Mouse (Mus musculus) ovary, adult 18-20 months (tissue): ENCODE measurements around the gene Myog.

Experiments used
- DNase-seq: peaks from one replicate; pipeline ENCODE4 v3.0.0; 2022; ENCODE audit warnings: low spot score, mixed read lengths

The Myog gene

GRCm38 (mm10) chr1:134285458-134286120 lies 4.2 kb upstream of the Myog start:
- no peak for DNase-seq

- no peak for DNase-seq
These were observed 1.6 kb upstream of the Myog start for GRCm38 (mm10) chr1:134288239-134288638.

- DNase-seq = no peak
These were observed 511 bp downstream of the Myog start for GRCm38 (mm10) chr1:134290300-134290699.

- no peak for DNase-seq
These were observed 1.1 kb downstream of the Myog start for GRCm38 (mm10) chr1:134290909-134291308.

- no peak for DNase-seq
These were observed 1.8 kb downstream of the Myog start for GRCm38 (mm10) chr1:134291555-134291954.

GRCm38 (mm10) chr1:134292073-134292472 lies 2.3 kb downstream of the Myog start:
- DNase-seq = no peak

GRCm38 (mm10) chr1:134292601-134293000 lies 2.8 kb downstream of the Myog start:
- no peak for DNase-seq

- no peak for DNase-seq
These were observed 3.5 kb downstream of the Myog start for GRCm38 (mm10) chr1:134293276-134293675.

- no peak for DNase-seq
These were observed 4.2 kb downstream of the Myog start for GRCm38 (mm10) chr1:134293738-134294604.

- no peak for DNase-seq
These were observed 7.5 kb downstream of the Myog start for GRCm38 (mm10) chr1:134297265-134297664.

- DNase-seq = no peak
These were observed 9.0 kb downstream of the Myog start for GRCm38 (mm10) chr1:134298636-134299411.

GRCm38 (mm10) chr1:134302568-134303238 lies 12.9 kb downstream of the Myog start:
- DNase-seq = no peak

GRCm38 (mm10) chr1:134304940-134305339 lies 15.2 kb downstream of the Myog start:
- DNase-seq = no peak

GRCm38 (mm10) chr1:134307409-134307808 lies 17.6 kb downstream of the Myog start:
- no peak for DNase-seq

- DNase-seq = no peak
These were observed 20.5 kb downstream of the Myog start for GRCm38 (mm10) chr1:134310291-134310690.

- DNase-seq = no peak
These were observed 20.9 kb downstream of the Myog start for GRCm38 (mm10) chr1:134310729-134311128.

GRCm38 (mm10) chr1:134311760-134312159 lies 22.0 kb downstream of the Myog start:
- DNase-seq = no peak

GRCm38 (mm10) chr1:134315181-134315580 lies 25.4 kb downstream of the Myog start:
- no peak for DNase-seq

- no peak for DNase-seq
These were observed 26.6 kb downstream of the Myog start for GRCm38 (mm10) chr1:134316361-134316760.

GRCm38 (mm10) chr1:134318261-134318660 lies 28.5 kb downstream of the Myog start:
- DNase-seq = no peak

- no peak for DNase-seq
These were observed 31.0 kb downstream of the Myog start for GRCm38 (mm10) chr1:134320691-134321301.

- DNase-seq = no peak
These were observed 32.8 kb downstream of the Myog start for GRCm38 (mm10) chr1:134322591-134322990.
